Mouse (Mus musculus) thymus, postnatal 25 days (tissue): ENCODE results near the gene Zmym4.
"Not testable (repeated sequence)": the region's sequence is repeated elsewhere in the genome, so short reads cannot be mapped to it uniquely, and the experiment has no call there.

Experiments
- DNase-seq: peaks from one replicate; pipeline ENCODE4 v3.0.0; 2022

Gene Zmym4

GRCm38 (mm10) chr4:126967864-126968821, at the start of gene Zmym4:
Gene Zmym4, minus strand, starts transcription at chr4:126968135.
- peak; percentile 92 for DNase-seq

GRCm38 (mm10) chr4:127016366-127016765, 48.4 kb upstream of the Zmym4 start:
- DNase-seq, result no peak

- peak; percentile 87 for DNase-seq
Observed at GRCm38 (mm10) chr4:127015294-127015993, 47.5 kb upstream of the Zmym4 start.

GRCm38 (mm10) chr4:127005113-127005936, 37.4 kb upstream of the Zmym4 start:
- peak; percentile 30 for DNase-seq

- no peak for DNase-seq
Observed at GRCm38 (mm10) chr4:127004384-127004783, 36.4 kb upstream of the Zmym4 start.

- no peak for DNase-seq
Observed at GRCm38 (mm10) chr4:127000601-127001105, 32.7 kb upstream of the Zmym4 start.

GRCm38 (mm10) chr4:126999372-126999771, 31.4 kb upstream of the Zmym4 start:
- not testable (repeated sequence) for DNase-seq

- DNase-seq, result peak; percentile 42
Observed at GRCm38 (mm10) chr4:126992356-126992755, 24.4 kb upstream of the Zmym4 start.

- no peak for DNase-seq
Observed at GRCm38 (mm10) chr4:126990553-126990952, 22.6 kb upstream of the Zmym4 start.

GRCm38 (mm10) chr4:126988503-126988902, 20.6 kb upstream of the Zmym4 start:
- DNase-seq, result no peak

- no peak for DNase-seq
Observed at GRCm38 (mm10) chr4:126986768-126987167, 18.8 kb upstream of the Zmym4 start.

- DNase-seq, result not testable (repeated sequence)
Observed at GRCm38 (mm10) chr4:126983736-126984525, 16.0 kb upstream of the Zmym4 start.

GRCm38 (mm10) chr4:126983321-126983720, 15.4 kb upstream of the Zmym4 start:
- DNase-seq, result no peak

GRCm38 (mm10) chr4:126978706-126979105, 10.8 kb upstream of the Zmym4 start:
- no peak for DNase-seq

GRCm38 (mm10) chr4:126977467-126977866, 9.5 kb upstream of the Zmym4 start:
- peak; percentile 47 for DNase-seq

- peak; percentile 28 for DNase-seq
Observed at GRCm38 (mm10) chr4:126967241-126967863, 583 bp downstream of the Zmym4 start.

GRCm38 (mm10) chr4:126958682-126959081, 9.3 kb downstream of the Zmym4 start:
- DNase-seq, result no peak

GRCm38 (mm10) chr4:126958261-126958660, 9.7 kb downstream of the Zmym4 start:
- DNase-seq, result no peak

- no peak for DNase-seq
Observed at GRCm38 (mm10) chr4:126957434-126957833, 10.5 kb downstream of the Zmym4 start.

GRCm38 (mm10) chr4:126950801-126951200, 17.1 kb downstream of the Zmym4 start:
- not testable (repeated sequence) for DNase-seq

GRCm38 (mm10) chr4:126943421-126943820, 24.5 kb downstream of the Zmym4 start:
- no peak for DNase-seq
